Mouse (Mus musculus): ENCODE measurements around the gene Atp2b4.

- TF ChIP-seq POLR2AphosphoS2 (IDR thresholded peaks at IDR 0.05; ENCODE audit: low read length) (no peak), MAFK (IDR thresholded peaks at IDR 0.05; ENCODE audit: borderline replicate concordance, low read depth, low read length) (no peak), UBTF (IDR thresholded peaks at IDR 0.05; ENCODE audit: borderline replicate concordance, insufficient read depth, low read depth, low read length) (no peak), CHD2 (IDR thresholded peaks at IDR 0.05; ENCODE audit: low read length) (no peak), SMC3 (IDR thresholded peaks at IDR 0.05; ENCODE audit: low read depth, low read length) (peak; percentile 90), ELF1 (IDR thresholded peaks at IDR 0.05; ENCODE audit: low read depth, low read length) (no peak), JUND (IDR thresholded peaks at IDR 0.05; ENCODE audit: low read depth, low read length) (no peak), CTCF (IDR thresholded peaks at IDR 0.05 in 2 of 3, conservative IDR thresholded peaks at IDR 0.05 in 1 of 3; ENCODE audit: control insufficient read depth in 1 of 3, insufficient read depth in 1 of 3, low read depth in 2 of 3, low read length in 3 of 3, poor library complexity in 1 of 3, severe bottlenecking in 1 of 3) (peak; percentile 41 to 73 (median 66))
Measured at GRCm38 (mm10) chr1:133735995-133736652, 64.7 kb downstream of the Atp2b4 start.

Data from MEL (cell line).